Mouse (Mus musculus): Measurements from ENCODE around the gene Ablim2. TPM values are rescaled to one million over a fixed set of nuclear protein-coding genes. Genes with fewer than 3 reads are reported as not detected.

Gene Ablim2
- polyA plus RNA-seq, 1 experiment, result 4.5 TPM

GRCm38 (mm10) chr5:35751016-35751415 is 6.7 kb upstream of the Ablim2 start:
- no peaks in the 10 kb centered on the region for H3K27me3 ChIP-seq (ENCODE audit: control insufficient read depth, insufficient read depth, low read length)
- no peak overlapping the region for H3K4me3 ChIP-seq (ENCODE audit: control insufficient read depth, insufficient read depth, low read length)
- 87% methylated on average over 7 of the region's 7 CpGs for WGBS
- H3K36me3 ChIP-seq (ENCODE audit: control insufficient read depth, insufficient read depth, low read length), result no peaks in the 10 kb centered on the region
- no peaks in the 10 kb centered on the region for H3K4me1 ChIP-seq (replicated peaks; ENCODE audit: control insufficient read depth, insufficient read depth, low read length)
- DNase-seq, result no peak
- TF ChIP-seq CTCF (IDR thresholded peaks at IDR 0.05; ENCODE audit: borderline replicate concordance, control insufficient read depth, extremely low read depth, insufficient read depth, low read length, poor library complexity), result no peak
- no peak for TF ChIP-seq POLR2A (IDR thresholded peaks at IDR 0.05; ENCODE audit: control insufficient read depth, extremely low read depth, insufficient read depth, low read length, poor library complexity)
- H3K27ac ChIP-seq (ENCODE audit: control insufficient read depth, insufficient read depth, low read length), result no peak overlapping the region

DNA sequence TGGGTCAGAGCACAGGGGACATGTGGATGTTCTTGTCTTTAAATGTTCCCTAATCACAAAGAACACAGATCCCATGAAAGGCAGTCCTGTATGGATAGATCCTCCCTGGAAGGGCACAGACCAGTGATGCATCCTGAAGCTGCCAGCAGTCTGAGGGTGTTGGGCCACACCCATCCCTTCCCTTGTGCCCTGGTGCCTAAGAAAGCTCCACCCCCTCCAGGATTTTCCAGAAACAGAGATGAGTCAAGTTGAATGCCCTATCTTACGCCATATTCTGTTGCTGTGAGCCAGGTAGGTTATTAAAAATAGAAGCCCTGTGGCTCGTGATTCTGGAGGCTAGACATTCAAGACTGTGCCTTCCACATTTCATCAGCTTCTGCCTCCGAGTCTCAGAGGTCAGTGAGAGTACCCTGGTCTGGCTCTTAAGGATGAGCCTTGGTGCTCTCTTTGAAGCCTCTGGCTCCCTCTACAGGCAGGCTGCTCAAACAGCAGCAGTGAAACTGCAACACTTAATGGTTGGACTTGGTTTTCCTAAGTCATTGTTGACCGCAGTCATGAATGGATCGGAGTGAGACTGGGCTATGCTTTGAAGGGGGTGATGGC is 2.4 kb upstream of the Ablim2 start:
- Histone ChIP-seq H3K4me1 (replicated peaks; ENCODE audit: control insufficient read depth, insufficient read depth, low read length) (peaks cover 14% of the 10 kb centered on the region), H3K4me3 (ENCODE audit: control insufficient read depth, insufficient read depth, low read length) (no peak overlapping the region), H3K27me3 (ENCODE audit: control insufficient read depth, insufficient read depth, low read length) (no peaks in the 10 kb centered on the region; the same call in 1 of the 2 replicates), H3K27ac (ENCODE audit: control insufficient read depth, insufficient read depth, low read length) (no peak overlapping the region), H3K36me3 (ENCODE audit: control insufficient read depth, insufficient read depth, low read length) (no peaks in the 10 kb centered on the region)
- DNase-seq, result peak; percentile 41
- WGBS, result 30% methylated on average over 5 of the region's 5 CpGs
- TF ChIP-seq POLR2A (IDR thresholded peaks at IDR 0.05; ENCODE audit: control insufficient read depth, extremely low read depth, insufficient read depth, low read length, poor library complexity) (no peak), CTCF (IDR thresholded peaks at IDR 0.05; ENCODE audit: borderline replicate concordance, control insufficient read depth, extremely low read depth, insufficient read depth, low read length, poor library complexity) (no peak; the same call in 1 of the 2 replicates)

DNA sequence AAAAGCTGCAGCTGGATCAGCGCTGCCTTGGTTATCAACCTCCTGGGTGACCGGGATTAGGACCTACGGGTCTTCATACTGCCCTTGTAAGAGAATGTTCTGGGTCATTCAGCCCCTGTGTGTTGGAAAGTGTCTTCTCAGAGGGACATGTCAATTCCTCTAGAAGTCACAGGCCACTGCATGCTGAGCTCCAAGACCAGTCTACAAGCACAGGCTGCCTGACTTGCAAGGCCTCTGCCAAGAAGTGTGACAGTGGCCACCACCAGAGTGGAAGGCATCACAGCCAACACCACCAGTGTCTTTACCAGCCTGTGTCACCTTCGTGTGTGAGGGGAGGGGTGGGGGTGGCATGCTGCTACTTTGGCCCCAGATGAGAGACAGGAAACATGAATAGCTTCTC is 1.7 kb upstream of the Ablim2 start:
- no peaks in the 10 kb centered on the region; the same call in 1 of the 2 replicates for H3K27me3 ChIP-seq (ENCODE audit: control insufficient read depth, insufficient read depth, low read length)
- no peak for DNase-seq
- no peaks in the 10 kb centered on the region for H3K36me3 ChIP-seq (ENCODE audit: control insufficient read depth, insufficient read depth, low read length)
- WGBS, result 89% methylated on average over 4 of the region's 4 CpGs
- no peak overlapping the region for H3K4me3 ChIP-seq (ENCODE audit: control insufficient read depth, insufficient read depth, low read length)
- H3K27ac ChIP-seq (ENCODE audit: control insufficient read depth, insufficient read depth, low read length), result no peak overlapping the region
- H3K4me1 ChIP-seq (replicated peaks; ENCODE audit: control insufficient read depth, insufficient read depth, low read length), result peaks cover 14% of the 10 kb centered on the region
- TF ChIP-seq POLR2A (IDR thresholded peaks at IDR 0.05; ENCODE audit: control insufficient read depth, extremely low read depth, insufficient read depth, low read length, poor library complexity) (no peak), CTCF (IDR thresholded peaks at IDR 0.05; ENCODE audit: borderline replicate concordance, control insufficient read depth, extremely low read depth, insufficient read depth, low read length, poor library complexity) (no peak)

GRCm38 (mm10) chr5:35756997-35757638 is 562 bp upstream of the Ablim2 start:
- no peaks in the 10 kb centered on the region; the same call in 1 of the 2 replicates for H3K27me3 ChIP-seq (ENCODE audit: control insufficient read depth, insufficient read depth, low read length)
- H3K36me3 ChIP-seq (ENCODE audit: control insufficient read depth, insufficient read depth, low read length), result no peaks in the 10 kb centered on the region
- H3K27ac ChIP-seq (ENCODE audit: control insufficient read depth, insufficient read depth, low read length), result no peak overlapping the region
- H3K4me1 ChIP-seq (replicated peaks; ENCODE audit: control insufficient read depth, insufficient read depth, low read length), result peaks cover 14% of the 10 kb centered on the region
- H3K4me3 ChIP-seq (ENCODE audit: control insufficient read depth, insufficient read depth, low read length), result peak overlapping the region; percentile 23
- peak; percentile 43 for DNase-seq
- 11% methylated on average over 26 of the region's 26 CpGs for WGBS
- TF ChIP-seq CTCF (IDR thresholded peaks at IDR 0.05; ENCODE audit: borderline replicate concordance, control insufficient read depth, extremely low read depth, insufficient read depth, low read length, poor library complexity), result no peak
- no peak for TF ChIP-seq POLR2A (IDR thresholded peaks at IDR 0.05; ENCODE audit: control insufficient read depth, extremely low read depth, insufficient read depth, low read length, poor library complexity)

DNA sequence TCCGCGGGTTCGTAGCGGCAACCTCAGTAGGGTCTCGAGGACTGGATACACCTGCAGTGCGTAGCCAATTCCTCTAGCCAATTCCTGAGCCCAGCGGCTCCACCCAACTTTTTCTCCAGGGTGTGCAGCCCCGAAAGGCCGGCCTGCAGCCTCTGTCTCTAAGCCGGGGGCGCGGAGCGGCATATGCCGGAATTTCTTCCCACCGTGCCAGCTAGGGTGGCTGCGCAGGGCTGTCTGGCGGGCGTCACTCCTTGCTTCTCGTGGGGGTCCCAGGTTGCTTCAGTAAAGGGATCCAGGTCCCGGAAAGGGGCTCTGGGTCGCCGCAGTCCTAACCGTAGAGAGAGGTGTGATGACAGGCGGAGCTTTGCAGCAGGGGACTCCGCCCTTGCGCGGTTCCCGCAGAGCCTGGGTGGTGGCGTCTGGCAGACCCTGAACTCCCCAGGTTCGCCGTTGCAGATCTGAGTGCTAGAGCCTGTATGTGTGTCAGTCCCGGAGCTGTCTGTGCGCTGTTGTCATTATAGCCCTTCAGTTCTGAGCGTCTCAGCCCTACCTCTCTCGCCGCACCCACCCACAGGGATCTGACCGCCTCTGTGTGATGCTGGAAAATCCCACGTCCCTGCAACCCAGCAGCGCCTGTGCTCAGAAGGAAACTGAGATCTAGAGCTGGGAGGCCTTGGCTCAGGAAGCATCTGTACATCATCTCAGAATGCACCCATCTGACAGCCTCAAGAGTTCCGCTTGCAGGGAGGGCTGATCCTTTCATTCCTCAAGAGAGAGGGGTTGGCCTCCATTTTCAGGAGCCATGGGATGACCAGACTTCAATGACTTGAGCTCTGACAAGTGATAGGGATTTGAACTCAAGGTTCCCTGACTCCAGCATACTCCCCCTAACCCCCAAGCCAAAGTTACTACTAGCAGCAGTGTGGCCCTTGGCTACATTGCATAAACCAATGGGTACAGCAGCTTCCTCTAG is 687 bp downstream of the Ablim2 start:
- peak overlapping the region; percentile 53 for H3K4me3 ChIP-seq (ENCODE audit: control insufficient read depth, insufficient read depth, low read length)
- peaks cover 14% of the 10 kb centered on the region for H3K4me1 ChIP-seq (replicated peaks; ENCODE audit: control insufficient read depth, insufficient read depth, low read length)
- no peaks in the 10 kb centered on the region; the same call in 1 of the 2 replicates for H3K27me3 ChIP-seq (ENCODE audit: control insufficient read depth, insufficient read depth, low read length)
- 4% methylated on average over 40 of the region's 40 CpGs for whole genome bisulfite sequencing
- H3K36me3 ChIP-seq (ENCODE audit: control insufficient read depth, insufficient read depth, low read length), result no peaks in the 10 kb centered on the region
- no peak for TF ChIP-seq CTCF (IDR thresholded peaks at IDR 0.05; ENCODE audit: borderline replicate concordance, control insufficient read depth, extremely low read depth, insufficient read depth, low read length, poor library complexity)
- TF ChIP-seq POLR2A (IDR thresholded peaks at IDR 0.05; ENCODE audit: control insufficient read depth, extremely low read depth, insufficient read depth, low read length, poor library complexity), result no peak
- peak; percentile 49 for DNase-seq
- H3K27ac ChIP-seq (ENCODE audit: control insufficient read depth, insufficient read depth, low read length), result no peak overlapping the region

- Histone ChIP-seq H3K4me1 (replicated peaks; ENCODE audit: control insufficient read depth, insufficient read depth, low read length) (peaks cover 19% of the 10 kb centered on the region), H3K36me3 (ENCODE audit: control insufficient read depth, insufficient read depth, low read length) (no peaks in the 10 kb centered on the region), H3K27me3 (ENCODE audit: control insufficient read depth, insufficient read depth, low read length) (no peaks in the 10 kb centered on the region; the same call in 1 of the 2 replicates), H3K27ac (ENCODE audit: control insufficient read depth, insufficient read depth, low read length) (no peak overlapping the region), H3K4me3 (ENCODE audit: control insufficient read depth, insufficient read depth, low read length) (no peak overlapping the region)
- DNase-seq, result no peak
- no peak for TF ChIP-seq CTCF (IDR thresholded peaks at IDR 0.05; ENCODE audit: borderline replicate concordance, control insufficient read depth, extremely low read depth, insufficient read depth, low read length, poor library complexity)
- no peak for TF ChIP-seq POLR2A (IDR thresholded peaks at IDR 0.05; ENCODE audit: control insufficient read depth, extremely low read depth, insufficient read depth, low read length, poor library complexity)
- 89% methylated on average over 5 of the region's 5 CpGs for WGBS
Measured at GRCm38 (mm10) chr5:35761323-35761722, 3.6 kb downstream of the Ablim2 start.
